Mouse (Mus musculus) thymus, postnatal 10 days (tissue): ENCODE data around the gene Vmn1r125.
"Not testable (repeated sequence)": the region's sequence is repeated elsewhere in the genome, so short reads cannot be mapped to it uniquely, and the experiment has no call there.

ENCODE experiments used
- DNase-seq, 2 experiments: peaks; one replicate each; pipeline ENCODE4 v3.0.0; 2021; ENCODE audit warnings: low spot score in 2 of 2

Vmn1r125 gene

DNA sequence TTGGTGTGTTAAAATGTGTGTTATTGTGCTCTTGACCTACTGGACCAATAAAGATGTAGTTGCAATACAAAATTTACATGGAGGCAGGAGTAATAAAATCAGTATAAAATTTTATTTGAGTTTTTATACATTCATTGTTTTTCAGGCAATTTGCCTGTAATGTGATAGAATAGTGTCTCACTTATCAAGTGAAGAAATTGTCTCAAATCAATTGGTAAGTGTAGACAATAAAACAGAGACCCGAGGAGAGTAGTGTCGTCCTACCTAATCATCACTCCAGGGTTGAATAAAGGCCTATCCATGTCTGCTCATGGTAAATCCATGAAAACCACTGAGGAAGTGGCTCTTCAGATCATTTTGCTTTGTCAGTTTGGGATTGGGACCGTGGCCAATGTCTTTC, at the start of gene Vmn1r125:
Gene Vmn1r125, plus strand, starts transcription at position 301 of the 400 bp plus-strand sequence.
- not testable (repeated sequence) for DNase-seq

GRCm38 (mm10) chr7:21260517-21260916, 11.5 kb upstream of the Vmn1r125 start, which contains the start of gene Vmn1r124:
Vmn1r124 (minus strand) TSS chr7:21260617.
- not testable (repeated sequence) for DNase-seq

GRCm38 (mm10) chr7:21301367-21301766, 29.4 kb downstream of the Vmn1r125 start, which contains the start of gene Vmn1r126:
Vmn1r126 (minus strand) TSS chr7:21301467.
- DNase-seq, result not testable (repeated sequence)

DNA sequence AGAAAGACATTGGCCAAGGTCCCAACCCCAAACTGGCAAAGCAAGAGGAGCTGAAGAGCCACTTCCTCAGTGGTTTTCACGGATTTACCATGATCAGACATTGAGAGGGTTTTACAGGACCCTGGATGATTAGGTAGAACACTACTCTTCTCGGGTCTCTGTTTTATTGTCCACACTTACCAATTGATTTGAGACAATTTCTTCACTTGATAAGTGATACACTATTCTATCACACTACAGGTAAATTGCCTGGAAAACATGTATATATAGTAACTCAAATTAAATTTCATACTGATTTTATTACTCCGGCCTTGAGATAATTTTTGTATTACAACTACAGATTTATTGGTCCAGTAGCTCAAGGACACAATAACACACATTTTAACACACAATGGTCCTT, 47.8 kb downstream of the Vmn1r125 start, which contains the start of gene Vmn1r127:
Gene Vmn1r127, minus strand, starts transcription at position 101 of the 400 bp plus-strand sequence.
- DNase-seq, result not testable (repeated sequence)
